22 mouse cellular contexts compared by ENCODE assay signal in genomic region chr12:76994766-76995165, GRCm38 (mm10). TPM values are rescaled to one million over a fixed set of nuclear protein-coding genes. Genes with fewer than 3 reads are reported as not detected.
A peak's percentile ranks its signal among the peaks of the same experiment; 100 is the strongest.
DNase-seq lines count a peak whose midpoint lies in the region; ATAC-seq lines count a peak whose summit lies in the region.
"Had no signal": no experiment of that assay in that cellular context is flagged by ENCODE, and none has a peak within 500 bp of the region (broad histone marks: within the 10 kb centered on the region; RNA-seq: fewer than 3 reads in every experiment).

No protein-coding gene starts in this region.

- no peak for ATAC-seq in midbrain, embryonic 15.5 days (replicated peaks)
- no peak for ATAC-seq in intestine, embryonic 15.5 days
- ATAC-seq: activated CD4-positive, CD25-positive, alpha-beta regulatory T cell, adult 4 months; CD4-positive, CD25-positive, alpha-beta regulatory T cell, adult 4 months; Patski had no signal

- H3K36me3 ChIP-seq in midbrain, embryonic 15.5 days (replicated peaks): no peaks in the 10 kb centered on the region
- H3K36me3 ChIP-seq in intestine, embryonic 15.5 days: no peaks in the 10 kb centered on the region
- H3K36me3 ChIP-seq: G1E had no signal

- H3K9me3 ChIP-seq in midbrain, embryonic 15.5 days: no peaks in the 10 kb centered on the region
- H3K9me3 ChIP-seq in intestine, embryonic 15.5 days: no peaks in the 10 kb centered on the region
- H3K9me3 ChIP-seq: G1E had no signal

- DNase-seq in ES-CJ7 (ENCODE audit: low read depth, low spot score) (peak; percentile 24), R1 (ENCODE audit: low read depth, low spot score) (peak; percentile 69), ZHBTc4 (ENCODE audit: low read depth, low spot score) (peak; percentile 64)
- no peak for DNase-seq in cerebellum, adult 9-11 months
- DNase-seq: adrenal gland, adult 8-10 months; adrenal gland, postnatal 10 days; adrenal gland, postnatal 14 days; adrenal gland, postnatal 25 days; B cell, adult 2 months; cerebellum, adult 11 months; cerebellum, adult 11-12 months; cerebellum, adult 18-20 months; cerebellum, adult 2 months; cerebellum, adult 8-10 months; cerebellum, adult 9-10 months had no signal

- no peak overlapping the region for H3K27ac ChIP-seq in midbrain, embryonic 15.5 days
- no peak overlapping the region for H3K27ac ChIP-seq in intestine, embryonic 15.5 days

- H3K4me1 ChIP-seq in midbrain, embryonic 15.5 days: no peaks in the 10 kb centered on the region
- H3K4me1 ChIP-seq in intestine, embryonic 15.5 days (replicated peaks): no peaks in the 10 kb centered on the region

- H3K27me3 ChIP-seq in midbrain, embryonic 15.5 days (replicated peaks): no peaks in the 10 kb centered on the region
- no peaks in the 10 kb centered on the region for H3K27me3 ChIP-seq in intestine, embryonic 15.5 days (replicated peaks)
- H3K27me3 ChIP-seq: CH12.LX, Patski had no signal

- 92% methylated on average over 5 of the region's 5 CpGs for WGBS in midbrain, embryonic 15.5 days
- WGBS in intestine, embryonic 15.5 days: 91% methylated on average over 5 of the region's 5 CpGs

- no peak overlapping the region for H3K4me2 ChIP-seq in midbrain, embryonic 15.5 days
- no peak overlapping the region for H3K4me2 ChIP-seq in intestine, embryonic 15.5 days (replicated peaks)

- no peak overlapping the region for H3K9ac ChIP-seq in midbrain, embryonic 15.5 days
- H3K9ac ChIP-seq in intestine, embryonic 15.5 days: no peak overlapping the region

- no peak overlapping the region for H3K4me3 ChIP-seq in midbrain, embryonic 15.5 days
- H3K4me3 ChIP-seq in intestine, embryonic 15.5 days (replicated peaks): no peak overlapping the region

RNA-seq across cellular contexts. Expression of gene Max, which starts 32.8 kb away (rescaled TPM):
- 20.3 and 20.7 TPM in 2 replicates for polyA plus RNA-seq in midbrain, embryonic 15.5 days (2015; fragmentation: Nextera tagmentation; extraction: Ambion mirVana)
- polyA plus RNA-seq in intestine, embryonic 15.5 days (2015; fragmentation: Nextera tagmentation; extraction: Ambion mirVana): 13.0 and 13.1 TPM in 2 replicates
